Mouse (Mus musculus): ENCODE results near the gene Ttc17. TPM values are rescaled to one million over a fixed set of nuclear protein-coding genes. Genes with fewer than 3 reads are reported as not detected.

The Ttc17 gene
- total and polyA plus RNA-seq, 2 experiments from 2014 or later = 19.1 to 22.9 TPM

- TF ChIP-seq CTCF (IDR thresholded peaks at IDR 0.05; ENCODE audit: low read depth) = no peak
- Histone ChIP-seq H3K36me3 (ENCODE audit: insufficient read depth, low read length) (peaks cover 16% of the 10 kb centered on the region; the same call in 1 of the 2 replicates), H3K27ac (peak overlapping the region; percentile 8; the same call in 1 of the 2 replicates), H3K9me3 (ENCODE audit: low read length) (no peaks in the 10 kb centered on the region), H3K9ac (replicated peaks; ENCODE audit: low read length) (no peak overlapping the region), H3K4me2 (ENCODE audit: low read depth, low read length) (no peak overlapping the region), H3K4me1 (ENCODE audit: insufficient read depth, low read length) (no peaks in the 10 kb centered on the region), H3K27me3 (ENCODE audit: insufficient read depth, low read length) (no peaks in the 10 kb centered on the region), H3K4me3 (ENCODE audit: low read length) (no peak overlapping the region)
- 72% methylated on average over 2 of the region's 2 CpGs for WGBS
- DNase-seq (ENCODE audit: low spot score) = no peak
- 0 out of 2 replicates have a peak, but pooled peaks have one; percentile 45 for ATAC-seq
Observed at GRCm38 (mm10) chr2:94381057-94381647, 25.3 kb downstream of the Ttc17 start.

- DNase-seq (ENCODE audit: low spot score) (no peak), ATAC-seq (no peak)
- Histone ChIP-seq H3K27me3 (ENCODE audit: insufficient read depth, low read length) (no peaks in the 10 kb centered on the region), H3K4me1 (ENCODE audit: insufficient read depth, low read length) (no peaks in the 10 kb centered on the region), H3K27ac (no peak overlapping the region), H3K36me3 (ENCODE audit: insufficient read depth, low read length) (peaks cover 36% of the 10 kb centered on the region), H3K9ac (replicated peaks; ENCODE audit: low read length) (no peak overlapping the region), H3K4me2 (ENCODE audit: low read depth, low read length) (no peak overlapping the region), H3K4me3 (ENCODE audit: low read length) (no peak overlapping the region), H3K9me3 (ENCODE audit: low read length) (no peaks in the 10 kb centered on the region)
- peak; percentile 42 for TF ChIP-seq CTCF (IDR thresholded peaks at IDR 0.05; ENCODE audit: low read depth)
- 82% methylated on average over 11 of the region's 11 CpGs for WGBS
Observed at GRCm38 (mm10) chr2:94378678-94379077, 27.8 kb downstream of the Ttc17 start.

GRCm38 (mm10) chr2:94371093-94371492 lies 35.4 kb downstream of the Ttc17 start:
- 85% methylated on average over 6 of the region's 6 CpGs for WGBS
- Histone ChIP-seq H3K9me3 (ENCODE audit: low read length) (no peaks in the 10 kb centered on the region), H3K27ac (no peak overlapping the region), H3K27me3 (ENCODE audit: insufficient read depth, low read length) (no peaks in the 10 kb centered on the region), H3K4me1 (ENCODE audit: insufficient read depth, low read length) (no peaks in the 10 kb centered on the region), H3K4me2 (ENCODE audit: low read depth, low read length) (no peak overlapping the region), H3K36me3 (ENCODE audit: insufficient read depth, low read length) (peaks cover 49% of the 10 kb centered on the region), H3K9ac (replicated peaks; ENCODE audit: low read length) (no peak overlapping the region), H3K4me3 (ENCODE audit: low read length) (no peak overlapping the region)
- DNase-seq (ENCODE audit: low spot score) = peak; percentile 51
- ATAC-seq = peak; percentile 51; the same call in 1 of the 2 replicates
- TF ChIP-seq CTCF (IDR thresholded peaks at IDR 0.05; ENCODE audit: low read depth) = peak; percentile 62

GRCm38 (mm10) chr2:94363821-94364220 lies 42.7 kb downstream of the Ttc17 start:
- H3K27ac ChIP-seq = no peak overlapping the region
- ATAC-seq (no peak), DNase-seq (ENCODE audit: low spot score) (no peak)
- WGBS = 95% methylated on average over 6 of the region's 6 CpGs
- H3K4me1 ChIP-seq (ENCODE audit: insufficient read depth, low read length) = no peaks in the 10 kb centered on the region
- H3K36me3 ChIP-seq (ENCODE audit: insufficient read depth, low read length) = peaks cover 56% of the 10 kb centered on the region
- no peaks in the 10 kb centered on the region for H3K9me3 ChIP-seq (ENCODE audit: low read length)
- no peak overlapping the region for H3K4me2 ChIP-seq (ENCODE audit: low read depth, low read length)
- no peak overlapping the region for H3K9ac ChIP-seq (replicated peaks; ENCODE audit: low read length)
- no peak overlapping the region for H3K4me3 ChIP-seq (ENCODE audit: low read length)
- no peaks in the 10 kb centered on the region for H3K27me3 ChIP-seq (ENCODE audit: insufficient read depth, low read length)
- no peak for TF ChIP-seq CTCF (IDR thresholded peaks at IDR 0.05; ENCODE audit: low read depth)

GRCm38 (mm10) chr2:94360398-94360973 lies 46.0 kb downstream of the Ttc17 start:
- Histone ChIP-seq H3K4me3 (ENCODE audit: low read length) (no peak overlapping the region), H3K27me3 (ENCODE audit: insufficient read depth, low read length) (no peaks in the 10 kb centered on the region), H3K9me3 (ENCODE audit: low read length) (no peaks in the 10 kb centered on the region), H3K4me1 (ENCODE audit: insufficient read depth, low read length) (no peaks in the 10 kb centered on the region), H3K36me3 (ENCODE audit: insufficient read depth, low read length) (peaks cover 69% of the 10 kb centered on the region), H3K9ac (replicated peaks; ENCODE audit: low read length) (no peak overlapping the region), H3K4me2 (ENCODE audit: low read depth, low read length) (no peak overlapping the region), H3K27ac (no peak overlapping the region)
- DNase-seq (ENCODE audit: low spot score) = peak; percentile 53
- WGBS = 83% methylated on average over 4 of the region's 4 CpGs
- ATAC-seq = 0 out of 2 replicates have a peak, but pooled peaks have one; percentile 58
- TF ChIP-seq CTCF (IDR thresholded peaks at IDR 0.05; ENCODE audit: low read depth) = no peak

GRCm38 (mm10) chr2:94348165-94348591 lies 58.3 kb downstream of the Ttc17 start:
- Histone ChIP-seq H3K9ac (replicated peaks; ENCODE audit: low read length) (no peak overlapping the region), H3K4me1 (ENCODE audit: insufficient read depth, low read length) (no peaks in the 10 kb centered on the region), H3K36me3 (ENCODE audit: insufficient read depth, low read length) (peaks cover 5% of the 10 kb centered on the region; the same call in 1 of the 2 replicates), H3K9me3 (ENCODE audit: low read length) (no peaks in the 10 kb centered on the region), H3K4me2 (ENCODE audit: low read depth, low read length) (no peak overlapping the region), H3K27ac (no peak overlapping the region), H3K27me3 (ENCODE audit: insufficient read depth, low read length) (no peaks in the 10 kb centered on the region), H3K4me3 (ENCODE audit: low read length) (no peak overlapping the region)
- whole genome bisulfite sequencing = 54% methylated on average over 6 of the region's 6 CpGs
- TF ChIP-seq CTCF (IDR thresholded peaks at IDR 0.05; ENCODE audit: low read depth) = no peak
- ATAC-seq (no peak), DNase-seq (ENCODE audit: low spot score) (peak; percentile 18)

GRCm38 (mm10) chr2:94346746-94347145 lies 59.7 kb downstream of the Ttc17 start:
- WGBS = 87% methylated on average over 5 of the region's 5 CpGs
- no peak for TF ChIP-seq CTCF (IDR thresholded peaks at IDR 0.05; ENCODE audit: low read depth)
- Histone ChIP-seq H3K9ac (replicated peaks; ENCODE audit: low read length) (no peak overlapping the region), H3K27me3 (ENCODE audit: insufficient read depth, low read length) (no peaks in the 10 kb centered on the region), H3K4me3 (ENCODE audit: low read length) (no peak overlapping the region), H3K4me2 (ENCODE audit: low read depth, low read length) (no peak overlapping the region), H3K4me1 (ENCODE audit: insufficient read depth, low read length) (no peaks in the 10 kb centered on the region), H3K36me3 (ENCODE audit: insufficient read depth, low read length) (peaks cover 13% of the 10 kb centered on the region), H3K27ac (no peak overlapping the region), H3K9me3 (ENCODE audit: low read length) (no peaks in the 10 kb centered on the region)
- ATAC-seq = no peak
- no peak for DNase-seq (ENCODE audit: low spot score)
